Mouse (Mus musculus): ENCODE results near the gene Cbr1.

DNA sequence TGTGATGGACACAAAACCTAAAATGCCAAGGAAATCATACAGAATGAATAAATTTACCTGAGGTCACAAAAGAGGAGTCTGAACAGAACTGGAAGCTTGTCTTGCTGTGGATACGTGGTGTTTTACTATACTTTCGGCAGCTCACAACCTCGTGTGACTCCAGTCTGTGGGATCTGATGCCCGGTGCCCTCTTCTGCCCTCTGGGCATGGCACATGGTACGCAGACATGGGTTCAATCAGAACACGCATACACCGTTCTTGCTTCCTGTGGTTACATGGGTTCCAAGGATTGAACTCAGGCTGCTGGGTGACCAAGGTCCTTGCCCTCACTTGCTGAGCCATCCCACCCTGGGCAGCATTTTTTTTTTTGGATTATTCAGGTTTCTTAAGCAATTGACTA lies 493 bp downstream of the Cbr1 start:
- TF ChIP-seq CTCF (IDR thresholded peaks at IDR 0.05; ENCODE audit: control insufficient read depth, insufficient read depth, insufficient read length) = no peak
- TF ChIP-seq USF1 (IDR thresholded peaks at IDR 0.05; ENCODE audit: low read depth) = no peak
- TF ChIP-seq MAX (IDR thresholded peaks at IDR 0.05) = no peak
- TF ChIP-seq MYOD1 (IDR thresholded peaks at IDR 0.05; ENCODE audit: control insufficient read depth, insufficient read length, low read depth) = no peak

All from C2C12 (cell line).